Mouse (Mus musculus) CD4-positive, CD25-positive, alpha-beta regulatory T cell, adult 2 months (primary cell): Measurements from ENCODE around the gene Tmem147.
A peak's percentile ranks its signal among the peaks of the same experiment; 100 is the strongest.
"Not testable (repeated sequence)": the region's sequence is repeated elsewhere in the genome, so short reads cannot be mapped to it uniquely, and the experiment has no call there.

Source experiments
- DNase-seq: peaks from one replicate; pipeline ENCODE4 v3.0.0-alpha.2; 2012; ENCODE audit warnings: low read depth, low spot score

The Tmem147 gene

GRCm38 (mm10) chr7:30729396-30730063 lies at the start of gene Tmem147:
TSS of gene Tmem147 (minus strand) at chr7:30729540.
- DNase-seq = peak; percentile 96

- no peak for DNase-seq
Observed at GRCm38 (mm10) chr7:30777911-30778310, 48.6 kb upstream of the Tmem147 start.

- no peak for DNase-seq
Observed at GRCm38 (mm10) chr7:30777081-30777579, 47.8 kb upstream of the Tmem147 start.

GRCm38 (mm10) chr7:30776104-30776503 lies 46.8 kb upstream of the Tmem147 start:
- DNase-seq = no peak

GRCm38 (mm10) chr7:30769236-30769635 lies 39.9 kb upstream of the Tmem147 start:
- DNase-seq = no peak

GRCm38 (mm10) chr7:30766408-30766807 lies 37.1 kb upstream of the Tmem147 start:
- no peak for DNase-seq

- no peak for DNase-seq
Observed at GRCm38 (mm10) chr7:30765173-30765572, 35.8 kb upstream of the Tmem147 start.

GRCm38 (mm10) chr7:30763456-30763855 lies 34.1 kb upstream of the Tmem147 start, which contains the start of gene Dmkn:
TSS of gene Dmkn (plus strand) at chr7:30763756.
- no peak for DNase-seq

GRCm38 (mm10) chr7:30761769-30762352 lies 32.5 kb upstream of the Tmem147 start:
- no peak for DNase-seq

- DNase-seq = peak; percentile 25
Observed at GRCm38 (mm10) chr7:30758853-30759252, 29.5 kb upstream of the Tmem147 start.

GRCm38 (mm10) chr7:30757001-30757400 lies 27.7 kb upstream of the Tmem147 start:
- DNase-seq = no peak

GRCm38 (mm10) chr7:30751086-30751669 lies 21.8 kb upstream of the Tmem147 start, which contains the start of gene Sbsn:
TSS of gene Sbsn (plus strand) at chr7:30751471.
- no peak for DNase-seq

GRCm38 (mm10) chr7:30749824-30750606 lies 20.7 kb upstream of the Tmem147 start:
- DNase-seq = no peak

- peak; percentile 14 for DNase-seq
Observed at GRCm38 (mm10) chr7:30747525-30748204, 18.3 kb upstream of the Tmem147 start.

- DNase-seq = no peak
Observed at GRCm38 (mm10) chr7:30744022-30744598, 14.8 kb upstream of the Tmem147 start.

GRCm38 (mm10) chr7:30743617-30744016 lies 14.3 kb upstream of the Tmem147 start, which contains the start of gene Gapdhs:
TSS of gene Gapdhs (minus strand) at chr7:30743681.
- not testable (repeated sequence) for DNase-seq

- not testable (repeated sequence) for DNase-seq
Observed at GRCm38 (mm10) chr7:30742570-30742969, 13.2 kb upstream of the Tmem147 start.

- no peak for DNase-seq
Observed at GRCm38 (mm10) chr7:30736211-30736610, 6.9 kb upstream of the Tmem147 start.

GRCm38 (mm10) chr7:30730064-30730722 lies 853 bp upstream of the Tmem147 start:
- DNase-seq = peak; percentile 11

GRCm38 (mm10) chr7:30728739-30729395 lies 473 bp downstream of the Tmem147 start:
- DNase-seq = peak; percentile 24
